Mouse (Mus musculus): ENCODE results near the gene Pygm.

Pygm gene

DNA sequence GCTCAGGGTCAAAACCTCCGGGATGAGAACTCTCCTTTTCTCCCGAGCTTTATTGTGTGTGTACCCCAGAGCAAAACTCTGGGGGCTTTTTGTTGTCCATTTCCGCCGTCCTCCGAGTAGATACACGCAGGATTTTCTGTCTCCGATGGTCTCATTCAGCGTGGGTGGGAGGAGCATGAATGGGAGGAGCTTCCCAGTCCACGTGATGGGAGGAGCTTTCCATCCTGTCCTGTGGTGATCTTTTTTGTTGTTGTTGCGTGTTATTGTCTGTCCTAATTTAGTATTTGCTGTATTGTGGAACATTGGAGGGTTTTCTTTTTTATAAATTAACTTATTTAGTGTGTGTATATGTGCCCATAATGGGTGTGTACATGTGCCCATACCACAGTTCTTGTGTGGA lies 21.2 kb downstream of the Pygm start:
- in situ Hi-C loops (cut with MboI, MseI): loop anchor here in 1 of 2 experiments (10.0 kb wide), 1 partner anchor 549 kb away; no protein-coding TSS in a partner anchor

DNA sequence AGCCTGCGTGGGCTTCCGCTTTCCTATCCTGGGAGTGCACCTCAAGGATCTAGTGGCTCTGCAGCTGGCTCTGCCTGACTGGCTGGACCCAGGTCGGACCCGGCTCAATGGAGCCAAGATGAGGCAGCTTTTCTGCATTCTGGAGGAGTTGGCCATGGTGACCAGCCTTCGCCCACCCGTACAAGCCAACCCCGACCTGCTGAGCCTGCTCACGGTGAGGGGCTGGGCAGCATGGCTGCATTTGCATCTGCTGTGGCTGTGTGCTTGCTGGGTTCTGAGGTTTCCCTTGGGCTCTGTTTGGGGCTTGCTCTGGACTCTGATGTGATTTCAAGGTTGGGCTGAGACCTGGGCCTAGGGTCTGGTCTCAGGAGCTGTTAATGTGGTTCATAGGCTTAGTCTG lies 22.9 kb downstream of the Pygm start:
- in situ Hi-C loops (cut with MboI, MseI): loop anchor here in 1 of 2 experiments (10.0 kb wide), 1 partner anchor 548 kb away; no protein-coding TSS in a partner anchor

DNA sequence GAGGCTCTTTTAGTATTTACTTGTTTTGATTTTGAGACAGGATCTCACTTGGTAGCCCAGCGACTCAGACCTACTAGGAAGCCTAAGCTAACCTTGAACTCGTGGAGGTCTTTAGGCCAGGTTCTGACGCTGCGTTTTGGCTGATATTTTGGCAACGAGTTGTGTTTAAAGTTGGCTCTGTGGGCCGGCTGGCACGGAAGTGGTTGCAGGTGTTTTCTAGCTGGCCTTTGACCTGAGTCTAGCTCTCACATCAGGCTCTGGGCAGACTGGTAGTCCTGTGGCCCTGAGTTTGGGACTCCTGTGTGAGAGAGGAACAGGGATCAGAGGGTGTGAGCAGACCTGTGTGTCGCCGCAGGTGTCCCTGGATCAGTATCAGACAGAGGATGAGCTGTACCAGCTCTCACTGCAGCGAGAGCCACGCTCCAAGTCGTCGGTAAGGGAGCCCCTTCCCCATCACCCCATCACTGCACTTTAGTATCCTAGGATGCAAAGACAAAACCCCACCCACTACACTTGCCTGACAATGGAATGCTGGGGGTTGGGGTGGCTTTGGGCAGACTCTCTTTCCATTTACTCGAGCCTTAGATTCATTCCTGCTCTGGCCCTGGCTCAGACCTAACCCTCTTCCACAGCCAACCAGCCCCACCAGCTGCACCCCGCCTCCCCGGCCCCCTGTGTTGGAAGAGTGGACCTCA lies 23.8 kb downstream of the Pygm start:
- in situ Hi-C loops (cut with MboI, MseI): loop anchor here in 1 of 2 experiments (10.0 kb wide), 1 partner anchor 547 kb away; no protein-coding TSS in a partner anchor

DNA sequence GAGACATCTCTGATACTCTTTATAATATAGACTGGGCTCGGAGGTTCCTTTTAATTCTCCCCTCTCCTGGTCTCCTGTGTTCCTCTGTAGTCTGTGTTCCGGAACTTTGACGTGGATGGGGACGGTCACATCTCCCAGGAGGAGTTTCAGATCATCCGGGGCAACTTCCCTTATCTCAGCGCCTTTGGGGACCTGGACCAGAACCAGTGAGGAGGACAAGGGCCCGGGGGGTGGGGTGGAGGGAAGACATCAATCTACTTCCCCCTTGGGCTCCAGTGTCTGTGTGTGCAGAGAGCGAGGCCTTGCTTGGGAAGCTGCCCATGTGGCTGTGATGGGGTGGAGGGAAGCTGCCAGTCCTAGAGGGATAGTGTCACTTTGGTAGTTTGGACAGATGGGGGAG lies 24.6 kb downstream of the Pygm start:
- in situ Hi-C loops (cut with MboI, MseI): loop anchor here in 1 of 2 experiments (10.0 kb wide), 1 partner anchor 546 kb away; no protein-coding TSS in a partner anchor

DNA sequence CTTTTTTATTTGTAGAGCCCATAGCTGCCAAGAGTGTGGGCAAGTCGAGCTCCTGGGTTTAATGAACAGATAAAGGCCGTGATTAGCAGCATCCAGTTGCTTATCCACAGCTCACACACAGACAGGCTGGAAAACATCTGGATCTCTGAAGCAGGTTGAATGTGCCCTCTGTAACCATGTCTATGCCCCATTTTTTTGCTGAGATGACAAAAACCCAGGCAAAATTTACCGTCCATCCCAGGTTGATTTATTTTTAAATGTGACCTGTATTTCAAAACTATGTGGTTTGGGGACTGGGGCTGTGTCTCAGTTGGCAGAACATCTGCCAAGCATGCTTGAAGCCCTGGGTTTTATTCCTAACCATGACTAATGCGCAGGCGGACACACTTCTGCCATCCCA lies 25.0 kb downstream of the Pygm start:
- in situ Hi-C loops (cut with MboI, MseI): loop anchor here in 1 of 2 experiments (10.0 kb wide), 1 partner anchor 546 kb away; no protein-coding TSS in a partner anchor

DNA sequence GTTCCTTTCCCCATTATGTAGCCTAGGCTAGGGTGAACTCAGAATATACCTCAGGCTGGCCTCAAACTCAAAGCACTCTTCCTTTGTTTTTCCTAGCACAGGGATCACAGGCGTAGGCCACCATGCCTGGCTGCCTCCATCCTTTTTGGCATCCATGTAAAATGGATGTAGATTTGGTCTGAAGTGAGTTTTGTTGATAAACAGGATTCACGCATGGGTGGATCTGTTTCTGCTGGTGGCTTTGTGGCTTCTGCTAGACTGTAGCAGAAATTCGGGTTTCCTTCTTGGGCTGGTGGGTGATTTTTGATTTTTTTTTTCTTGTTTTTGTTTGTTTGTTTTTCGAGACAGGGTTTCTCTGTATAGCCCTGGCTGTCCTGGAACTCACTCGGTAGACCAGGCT lies 25.7 kb downstream of the Pygm start:
- in situ Hi-C loops (cut with MboI, MseI): loop anchor here in 1 of 2 experiments (10.0 kb wide), 1 partner anchor 545 kb away; no protein-coding TSS in a partner anchor

DNA sequence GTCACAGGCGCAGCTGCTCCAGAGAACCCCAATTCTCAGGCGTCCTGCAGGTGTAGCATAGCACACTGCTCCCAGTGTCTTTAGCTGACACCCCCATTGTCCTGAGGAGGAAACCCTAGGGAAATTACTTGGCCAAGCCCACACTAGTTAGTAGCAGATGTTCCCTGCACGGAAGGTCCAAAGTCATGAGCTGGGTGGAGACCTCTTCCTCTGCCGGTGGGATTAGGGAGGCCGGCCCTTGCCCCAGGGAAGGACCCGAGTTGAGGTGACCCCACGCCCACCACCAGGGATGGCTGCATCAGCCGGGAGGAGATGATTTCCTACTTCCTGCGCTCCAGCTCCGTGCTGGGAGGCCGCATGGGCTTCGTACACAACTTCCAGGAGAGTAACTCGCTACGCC lies 28.6 kb downstream of the Pygm start:
- in situ Hi-C loops (cut with MboI, MseI): no loop called here

DNA sequence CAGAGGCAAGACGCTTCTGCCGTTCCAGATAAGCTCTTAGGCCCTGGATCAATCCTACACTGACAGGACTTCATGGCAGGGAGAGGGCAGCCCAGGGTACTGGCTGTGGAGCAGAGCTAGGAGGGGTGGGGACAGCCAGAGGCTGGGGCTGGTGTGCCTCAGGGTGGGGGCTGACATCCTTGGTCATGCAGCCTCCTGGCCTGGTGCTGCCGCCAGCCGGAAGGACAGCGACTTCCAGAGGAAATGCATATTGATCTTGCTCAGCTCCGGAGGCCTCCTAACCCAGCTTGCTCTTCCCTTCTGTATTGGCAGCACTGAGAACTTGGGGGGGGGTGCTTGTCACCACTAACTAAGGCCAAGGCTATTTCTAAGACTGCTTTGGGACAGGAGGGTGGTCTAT lies 31.3 kb downstream of the Pygm start:
- in situ Hi-C loops (cut with MboI, MseI): loop anchor here in 1 of 2 experiments (5.0 kb wide), 1 partner anchor 42 kb away; no protein-coding TSS in a partner anchor

DNA sequence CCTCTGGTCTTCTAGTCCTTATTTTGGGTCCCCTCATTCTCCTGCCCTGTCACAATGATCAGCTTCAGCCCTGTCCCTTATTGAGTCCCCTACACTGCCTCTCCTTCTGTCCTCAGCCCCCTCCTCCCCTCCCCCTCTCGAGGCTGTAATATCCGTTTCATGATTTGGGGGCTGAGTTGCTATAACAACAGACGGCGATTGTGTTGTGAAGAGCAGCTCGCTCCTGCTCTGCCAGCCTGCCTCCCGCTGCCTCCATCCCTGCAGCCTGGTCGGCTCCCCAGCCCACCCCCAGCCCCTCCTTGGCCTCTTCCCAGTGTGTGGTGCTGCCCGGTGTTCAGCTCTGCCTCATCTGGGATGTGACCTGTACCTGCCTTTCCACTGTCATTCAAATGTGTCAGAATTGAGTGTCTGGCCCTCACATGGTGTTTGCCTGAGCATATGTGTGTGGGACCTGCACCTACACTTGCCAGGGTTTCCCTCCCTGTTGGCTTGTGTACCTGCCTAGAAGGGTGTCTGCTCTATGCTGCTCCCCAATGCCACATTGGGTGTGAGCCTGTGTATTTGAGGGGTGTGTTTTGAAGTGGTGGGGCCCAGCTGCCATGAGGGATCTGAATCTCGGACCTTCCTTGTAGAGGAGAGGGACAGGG lies 32.0 kb downstream of the Pygm start:
- in situ Hi-C loops (cut with MboI, MseI): loop anchor here in 1 of 2 experiments (5.0 kb wide), 1 partner anchor 41 kb away; no protein-coding TSS in a partner anchor

DNA sequence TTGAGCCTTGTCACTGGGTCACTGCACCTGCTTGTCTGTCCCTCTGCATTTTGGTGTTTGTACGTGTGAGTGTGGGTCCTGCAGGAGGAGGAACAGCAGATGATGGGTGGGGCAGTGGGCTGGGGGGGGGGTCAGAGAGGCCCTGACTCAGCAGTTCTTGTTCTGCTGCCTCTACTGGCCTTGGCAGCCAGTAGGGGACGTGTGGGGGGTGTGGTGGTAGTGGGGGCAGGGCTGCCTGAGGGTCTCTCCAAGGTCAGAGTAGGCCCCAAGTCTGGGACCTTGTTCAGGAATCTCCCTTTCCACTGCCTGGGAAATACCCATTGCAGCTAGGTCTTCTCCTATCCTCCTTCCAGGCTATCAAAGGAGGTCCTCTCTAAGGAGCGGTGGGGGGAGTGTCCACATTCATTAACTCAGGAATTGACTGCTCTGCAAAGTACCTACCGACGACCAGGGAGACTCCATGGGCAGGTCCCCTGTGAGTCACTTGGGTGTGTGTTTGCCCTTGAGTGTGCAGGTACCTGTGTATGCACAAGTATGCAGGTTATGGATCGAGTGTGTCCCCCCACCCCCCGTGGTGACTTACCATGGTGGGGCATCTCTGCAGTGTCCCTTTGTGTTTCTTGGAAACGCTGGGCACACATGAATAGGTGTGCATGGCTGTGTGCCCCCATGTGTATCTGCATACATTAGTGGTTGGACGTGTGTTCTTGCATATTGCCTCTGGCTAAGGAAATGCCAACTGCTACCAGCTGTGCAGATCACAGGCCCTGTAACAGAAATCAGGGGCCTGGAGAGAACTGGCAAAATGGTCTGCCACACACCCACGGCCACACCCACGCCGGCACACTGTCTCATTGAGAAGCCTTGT lies 32.9 kb downstream of the Pygm start:
- in situ Hi-C loops (cut with MboI, MseI): loop anchor here in 1 of 2 experiments (5.0 kb wide), 1 partner anchor 40 kb away; no protein-coding TSS in a partner anchor

DNA sequence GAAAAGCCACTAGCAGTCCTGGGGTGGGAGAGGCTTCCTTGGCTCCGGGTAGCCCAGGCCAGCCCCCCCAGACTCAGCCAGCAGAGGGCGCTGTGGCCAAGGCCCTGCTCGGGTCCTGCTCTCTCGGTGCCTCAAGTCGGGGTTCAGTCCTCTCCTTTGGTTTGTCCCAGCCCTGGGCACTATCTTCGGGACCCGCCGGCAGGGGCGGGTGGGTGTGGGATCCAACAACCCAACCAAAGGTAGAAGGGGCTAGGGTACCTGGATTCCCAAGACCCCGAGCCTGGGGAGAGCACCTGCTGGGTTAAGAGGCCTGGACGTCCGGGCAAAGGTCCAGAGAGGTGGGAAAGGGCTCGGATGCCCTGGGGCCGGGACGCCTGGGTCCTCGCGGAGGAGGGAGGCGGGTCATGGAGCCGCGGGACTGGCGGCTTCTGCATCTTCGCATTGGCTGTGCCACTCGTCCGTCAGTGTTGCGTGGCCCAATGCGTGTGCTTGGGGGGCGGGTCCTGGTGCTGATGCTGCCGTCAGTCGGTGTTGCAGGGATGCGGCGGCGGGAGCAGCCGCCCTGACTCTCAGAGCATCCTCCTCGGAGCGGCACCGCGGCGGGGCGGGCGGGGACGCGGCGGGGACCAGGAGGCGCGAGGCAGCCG lies 34.2 kb downstream of the Pygm start, which contains the start of gene Nrxn2:
Gene Nrxn2, plus strand, starts transcription at position 499 of the 647 bp plus-strand sequence.
- in situ Hi-C loops (cut with MboI, MseI): loop anchor here in 1 of 2 experiments (5.0 kb wide), 1 partner anchor 39 kb away; no protein-coding TSS in a partner anchor

DNA sequence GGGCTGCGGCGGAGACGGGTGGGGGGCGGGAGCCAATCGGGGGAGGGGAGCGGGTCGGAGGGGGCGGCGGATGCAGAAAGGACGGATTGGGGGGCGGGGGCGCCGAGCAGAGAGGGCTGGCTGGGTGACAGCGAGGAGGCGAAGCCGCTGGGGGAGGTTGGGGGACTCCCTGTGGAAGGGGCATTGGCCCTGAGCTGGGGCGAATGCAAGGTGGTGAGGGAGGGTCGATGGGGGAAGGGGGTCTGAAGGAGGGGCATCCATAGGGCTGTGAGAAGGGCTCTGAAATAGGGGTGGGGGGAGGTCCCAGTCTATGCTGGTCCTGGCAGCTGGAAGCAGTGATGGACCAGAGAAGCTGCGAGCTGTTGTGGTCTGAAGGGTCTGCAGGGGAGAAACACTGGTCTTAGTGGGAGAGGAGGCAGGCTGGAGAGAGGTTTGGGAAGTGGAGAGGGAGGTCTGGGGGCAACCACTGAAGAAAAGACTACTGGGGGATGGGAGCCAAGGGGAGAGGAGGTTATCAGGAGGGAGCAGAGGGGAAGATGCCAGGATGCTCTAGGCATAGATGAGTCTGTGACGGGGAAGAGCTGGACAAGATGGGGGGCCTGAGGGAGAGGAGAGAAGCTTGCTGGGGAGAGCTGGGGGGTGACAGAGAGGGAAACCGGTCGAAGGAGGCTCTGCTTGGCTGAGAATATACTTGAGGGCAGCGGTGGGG lies 34.9 kb downstream of the Pygm start:
- in situ Hi-C loops (cut with MboI, MseI): loop anchor here in 1 of 2 experiments (5.0 kb wide), 1 partner anchor 38 kb away; no protein-coding TSS in a partner anchor

DNA sequence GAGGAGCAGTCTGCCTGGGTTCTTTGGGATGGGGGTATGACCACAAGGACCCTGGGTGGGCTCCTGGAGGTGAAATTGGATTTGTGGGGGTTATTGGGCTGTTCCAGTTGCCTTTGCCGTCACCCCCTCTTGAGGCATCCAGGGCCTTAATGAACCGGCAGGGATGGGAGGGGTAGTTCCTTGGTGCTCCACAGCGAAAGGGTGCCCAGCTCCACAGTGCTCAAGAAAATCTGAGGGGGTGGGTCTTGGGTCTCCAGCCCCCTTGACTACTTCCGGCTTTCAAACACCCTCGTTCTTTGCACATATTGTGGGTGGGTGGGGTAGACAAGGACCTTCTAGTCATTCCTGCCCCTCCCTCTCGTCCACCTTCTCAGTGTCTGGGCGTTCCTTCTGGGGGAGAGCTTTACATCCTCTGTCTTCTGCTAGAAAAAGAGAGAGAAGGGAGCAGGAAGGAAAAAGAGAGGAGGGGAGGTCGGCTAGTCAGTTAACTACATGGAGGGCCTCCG lies 35.7 kb downstream of the Pygm start:
- in situ Hi-C loops (cut with MboI, MseI): loop anchor here in 1 of 2 experiments (5.0 kb wide), 1 partner anchor 37 kb away; no protein-coding TSS in a partner anchor

DNA sequence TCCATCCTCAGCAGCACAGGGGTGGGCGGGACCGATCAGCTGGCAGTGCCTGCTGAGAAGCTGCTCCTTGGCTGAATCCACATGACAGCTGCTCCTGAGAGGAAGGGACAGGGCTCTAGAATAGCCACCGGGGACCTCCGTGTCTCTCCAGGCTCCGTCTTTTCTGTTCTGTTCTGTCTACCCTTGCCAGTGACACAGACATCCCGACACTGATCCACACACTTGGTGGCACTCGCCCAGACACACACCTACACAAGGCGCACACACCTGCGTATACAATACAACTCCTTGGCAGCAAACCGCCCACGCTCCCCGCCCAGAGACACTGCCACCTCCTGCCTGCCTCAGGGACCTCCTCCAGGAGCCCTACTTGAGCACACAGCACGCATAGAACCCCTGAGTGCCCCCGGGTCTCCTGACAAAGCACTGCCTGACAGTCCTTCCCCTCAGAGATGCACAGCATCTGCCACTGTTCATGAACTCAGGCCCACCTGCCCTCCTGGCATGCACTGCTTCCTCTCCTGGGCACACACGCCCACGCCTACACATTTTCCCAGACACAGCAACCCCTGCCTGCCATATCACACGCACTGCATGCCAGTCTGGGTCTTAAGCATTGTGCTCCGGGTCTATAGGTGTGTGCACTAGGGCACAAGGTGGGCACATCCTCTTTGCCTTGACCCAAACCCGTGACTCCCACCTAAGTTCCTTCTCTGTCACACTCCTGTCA lies 36.4 kb downstream of the Pygm start:
- in situ Hi-C loops (cut with MboI, MseI): no loop called here

DNA sequence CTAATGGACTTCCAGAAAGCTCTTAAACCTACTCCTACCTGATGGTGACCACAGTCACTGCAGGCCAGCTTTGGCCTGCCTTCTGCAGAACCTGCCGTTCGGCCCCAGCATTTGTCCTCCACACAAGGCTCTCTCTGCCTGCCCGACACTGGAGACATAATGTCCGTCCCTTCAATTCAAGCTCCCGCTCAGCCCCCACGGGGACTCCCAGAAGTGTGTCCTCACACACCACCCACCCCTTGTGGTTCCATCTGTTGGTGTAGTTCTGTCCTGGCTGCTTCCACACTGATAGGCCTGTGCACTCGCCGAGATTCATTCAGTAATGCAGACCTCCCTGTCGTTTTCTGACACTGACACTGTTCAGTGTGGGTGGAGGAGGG lies 37.0 kb downstream of the Pygm start:
- in situ Hi-C loops (cut with MboI, MseI): no loop called here

DNA sequence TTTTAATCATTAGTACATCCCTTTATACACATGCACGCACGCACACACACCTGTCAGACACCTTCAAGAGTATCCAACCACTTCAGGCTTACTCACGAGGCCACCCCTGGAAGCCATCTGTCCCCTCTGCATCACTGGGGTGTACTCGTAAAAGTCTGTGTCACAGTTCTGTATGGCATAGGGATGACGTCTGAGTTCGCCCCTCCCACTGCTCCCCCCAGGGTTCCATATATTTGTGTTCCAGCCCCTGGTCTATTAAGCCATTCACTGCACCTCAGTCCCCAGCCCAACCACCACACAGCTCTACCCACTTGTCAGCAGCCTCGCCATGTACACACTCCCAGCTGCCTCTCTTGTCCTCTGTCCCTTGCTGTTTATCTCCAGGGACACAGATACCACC lies 37.8 kb downstream of the Pygm start:
- in situ Hi-C loops (cut with MboI, MseI): no loop called here

DNA sequence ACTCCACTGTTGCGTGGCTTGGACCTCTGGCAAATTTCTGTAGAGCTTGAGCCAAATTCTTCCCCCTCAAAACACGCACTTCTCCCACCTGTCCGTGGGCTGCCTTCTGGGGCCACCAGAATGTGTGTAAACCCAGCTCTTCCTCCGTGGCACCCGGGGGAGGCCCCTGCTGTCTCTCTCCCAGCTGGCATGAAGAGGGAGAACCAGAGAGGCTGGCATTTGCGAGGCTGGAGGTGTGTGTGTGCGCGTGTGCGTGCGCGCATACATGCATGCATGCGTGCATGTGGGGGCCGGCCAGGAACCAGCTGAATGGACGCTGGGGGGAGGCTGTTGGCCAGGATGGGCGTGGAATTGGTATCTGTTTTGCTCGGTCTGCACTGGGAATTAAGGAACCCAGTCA lies 39.0 kb downstream of the Pygm start:
- in situ Hi-C loops (cut with MboI, MseI): no loop called here

DNA sequence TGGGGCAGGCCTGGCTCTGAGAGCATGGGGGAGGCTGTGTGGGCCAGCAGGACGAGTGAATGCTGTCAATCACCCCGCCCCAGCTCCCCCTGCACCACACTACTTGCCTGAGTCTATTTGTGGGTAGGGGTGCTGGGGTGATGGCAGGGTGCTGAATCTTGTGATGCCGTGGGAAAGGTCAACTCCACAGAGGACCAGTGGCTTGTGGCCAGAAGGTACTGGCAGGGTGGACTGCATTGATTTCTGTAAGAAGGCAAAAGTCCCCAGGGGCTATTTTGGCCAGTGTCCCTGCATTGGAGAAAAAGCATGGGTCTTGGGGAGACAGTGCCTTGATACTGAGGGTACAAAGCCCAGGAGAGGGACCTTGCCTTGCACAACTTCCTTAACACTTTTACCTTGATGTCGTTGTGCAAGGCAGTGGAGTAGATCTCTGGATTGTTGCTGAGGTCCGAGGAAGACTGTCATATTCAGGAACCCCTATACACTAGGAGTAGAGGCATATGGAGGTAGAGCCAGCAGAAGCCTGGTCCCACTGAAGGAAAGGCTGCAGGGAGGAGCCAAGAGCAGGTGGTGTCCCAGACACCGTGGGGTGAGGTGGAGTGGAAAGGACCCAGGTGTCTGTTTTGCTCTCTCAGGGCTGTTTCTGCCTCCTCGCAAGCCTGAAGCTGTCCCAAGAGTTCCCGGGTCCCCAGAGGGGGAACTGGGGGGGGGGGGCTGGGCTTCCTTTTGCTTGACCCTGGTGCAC lies 40.1 kb downstream of the Pygm start:
- in situ Hi-C loops (cut with MboI, MseI): no loop called here

DNA sequence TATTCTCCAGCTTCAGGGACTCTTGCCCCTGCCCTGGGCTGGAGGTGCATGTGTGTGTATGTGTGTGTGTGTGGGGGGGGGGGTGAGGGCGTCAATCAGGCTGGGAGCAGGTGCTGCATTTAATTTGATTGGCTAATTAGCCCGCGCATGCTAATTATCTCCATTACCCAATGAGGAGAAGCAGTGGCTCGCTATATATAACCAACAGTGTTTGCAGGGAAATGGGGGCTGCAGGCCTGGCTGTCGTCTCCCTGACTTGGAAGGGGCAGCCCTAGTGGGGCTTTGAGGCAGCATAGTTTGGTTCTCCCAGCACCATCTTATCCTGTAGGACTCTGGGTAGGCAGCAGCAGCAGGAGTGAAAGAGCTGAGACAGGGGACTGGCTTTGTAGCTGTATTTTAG lies 41.4 kb downstream of the Pygm start:
- in situ Hi-C loops (cut with MboI, MseI): no loop called here
